Mouse (Mus musculus) CH12.LX (cell line): ENCODE results near the gene Prkab1. TPM values are rescaled to one million over a fixed set of nuclear protein-coding genes. Genes with fewer than 3 reads are reported as not detected.

Source experiments
- DNase-seq: peaks from one replicate; pipeline ENCODE4 v3.0.0-alpha.2; 2013; ENCODE audit errors: extremely low read depth
- H3K27ac ChIP-seq: 2 replicates; pipeline ENCODE4 v1.5.1; 2012; ENCODE audit warnings: low read depth, mild to moderate bottlenecking, control low read depth, moderate library complexity; ENCODE audit not compliant: insufficient read depth
- H3K27me3 ChIP-seq: replicated peaks from 2 replicates; pipeline ENCODE3; 2012; ENCODE audit warnings: inconsistent platforms
- H3K36me3 ChIP-seq, 2 experiments: replicated peaks in 1 of 2; 2 replicates each; pipeline versions ENCODE3 to v1.6.1; 2012; ENCODE audit warnings: inconsistent platforms in 1 of 2, low read length in 1 of 2, mild to moderate bottlenecking in 1 of 2, mixed read lengths in 1 of 2, moderate library complexity in 1 of 2; ENCODE audit not compliant: control insufficient read depth in 1 of 2, insufficient read depth in 1 of 2
- H3K4me1 ChIP-seq, 2 experiments: 2 replicates each; pipeline ENCODE4 v1.6.1; 2012; ENCODE audit warnings: inconsistent platforms in 1 of 2, moderate library complexity in 1 of 2; ENCODE audit not compliant: insufficient read depth in 2 of 2, control insufficient read depth in 1 of 2
- H3K4me2 ChIP-seq: 2 replicates; pipeline ENCODE4 v1.6.1; 2012; ENCODE audit warnings: low read depth, mild to moderate bottlenecking, control low read depth; ENCODE audit not compliant: poor library complexity, insufficient read depth, severe bottlenecking
- H3K4me3 ChIP-seq, 3 experiments: fragments of 150-350 bp in 1 of 3; sonication (generic) in 1 of 3; replicated peaks in 1 of 3; 2 replicates each; pipeline versions ENCODE3 to v1.5.1; 2011 to 2012; ENCODE audit warnings: low read depth in 2 of 3, low read length in 2 of 3, mild to moderate bottlenecking in 2 of 3, moderate library complexity in 2 of 3, control low read depth in 1 of 3, improper control_type of control experiment in 1 of 3, inconsistent platforms in 1 of 3, mixed read lengths in 1 of 3; ENCODE audit not compliant: poor library complexity in 1 of 3
- H3K79me2 ChIP-seq: replicated peaks from 2 replicates; pipeline ENCODE4 v1.6.1; 2012; ENCODE audit warnings: mild to moderate bottlenecking, moderate library complexity; ENCODE audit not compliant: control insufficient read depth, poor library complexity, insufficient read depth, severe bottlenecking; ENCODE audit errors: extremely low read depth
- H3K9ac ChIP-seq: 2 replicates; pipeline ENCODE4 v1.6.1; 2012; ENCODE audit warnings: low read depth, mild to moderate bottlenecking, control low read depth, moderate library complexity; ENCODE audit not compliant: insufficient read depth
- H3K9me3 ChIP-seq: replicated peaks from 2 replicates; pipeline ENCODE3; 2012; ENCODE audit warnings: low read length, inconsistent platforms, mixed read lengths
- BHLHE40 ChIP-seq: IDR thresholded peaks from 2 replicates; pipeline ENCODE4 v1.6.1; 2011; ENCODE audit warnings: mild to moderate bottlenecking, low read depth, low read length, improper control_type of control experiment
- CTCF ChIP-seq, 2 experiments: IDR thresholded peaks in 1 of 2; conservative IDR thresholded peaks in 1 of 2; 2 replicates each; pipeline ENCODE4 v1.5.1; 2011 to 2012; ENCODE audit warnings: low read depth in 2 of 2, low read length in 2 of 2, improper control_type of control experiment in 1 of 2, inconsistent platforms in 1 of 2, mild to moderate bottlenecking in 1 of 2, moderate library complexity in 1 of 2
- ELF1 ChIP-seq: IDR thresholded peaks from 2 replicates; pipeline ENCODE4 v1.6.1; 2014; ENCODE audit warnings: low read depth, mild to moderate bottlenecking, inconsistent platforms, low read length, improper control_type of control experiment
- HCFC1 ChIP-seq: IDR thresholded peaks from 2 replicates; pipeline ENCODE4 v1.6.1; 2012; ENCODE audit warnings: low read depth, mild to moderate bottlenecking, inconsistent platforms, low read length, improper control_type of control experiment
- JUN ChIP-seq: IDR thresholded peaks from 2 replicates; pipeline ENCODE4 v1.6.1; 2011; ENCODE audit warnings: low read depth, mild to moderate bottlenecking, low read length, improper control_type of control experiment, moderate library complexity; ENCODE audit not compliant: insufficient read depth
- MXI1 ChIP-seq: IDR thresholded peaks from 2 replicates; pipeline ENCODE4 v1.6.1; 2011; ENCODE audit warnings: mild to moderate bottlenecking, low read depth, low read length, improper control_type of control experiment
- MYC ChIP-seq: IDR thresholded peaks from 2 replicates; pipeline ENCODE4 v1.6.1; 2011; ENCODE audit warnings: low read depth, mild to moderate bottlenecking, improper control_type of control experiment, low read length
- NELFE ChIP-seq: IDR thresholded peaks from 2 replicates; pipeline ENCODE4 v1.6.1; 2011; ENCODE audit warnings: low read depth, low read length, improper control_type of control experiment
- NRF1 ChIP-seq: IDR thresholded peaks from 2 replicates; pipeline ENCODE4 v1.6.1; 2014; ENCODE audit warnings: low read depth, mild to moderate bottlenecking, inconsistent platforms, low read length, improper control_type of control experiment, moderate library complexity
- POLR2AphosphoS2 ChIP-seq: IDR thresholded peaks from 2 replicates; pipeline ENCODE4 v1.6.1; 2011; ENCODE audit warnings: low read depth, low read length, improper control_type of control experiment
- RAD21 ChIP-seq: IDR thresholded peaks from 2 replicates; pipeline ENCODE4 v1.6.1; 2011; ENCODE audit warnings: low read depth, mild to moderate bottlenecking, low read length, improper control_type of control experiment, moderate library complexity
- SIN3A ChIP-seq: IDR thresholded peaks from 2 replicates; pipeline ENCODE4 v1.6.1; 2012; ENCODE audit warnings: low read length, improper control_type of control experiment, inconsistent platforms
- TBP ChIP-seq: conservative IDR thresholded peaks from 2 replicates; pipeline ENCODE4 v1.6.1; 2011; ENCODE audit warnings: low read depth, low read length, improper control_type of control experiment
- TCF12 ChIP-seq: IDR thresholded peaks from 2 replicates; pipeline ENCODE4 v1.6.1; 2014; ENCODE audit warnings: low read depth, mild to moderate bottlenecking, inconsistent platforms, low read length, improper control_type of control experiment
- UBTF ChIP-seq: IDR thresholded peaks from 2 replicates; pipeline ENCODE4 v1.6.1; 2012; ENCODE audit warnings: low read depth, mild to moderate bottlenecking, inconsistent platforms, low read length, improper control_type of control experiment, moderate library complexity
- ZC3H11A ChIP-seq: IDR thresholded peaks from 2 replicates; pipeline ENCODE4 v1.6.1; 2012; ENCODE audit warnings: low read depth, mild to moderate bottlenecking, inconsistent platforms, low read length, improper control_type of control experiment
- ZKSCAN1 ChIP-seq: IDR thresholded peaks from 2 replicates; pipeline ENCODE4 v1.6.1; 2012; ENCODE audit warnings: low read depth, inconsistent platforms, low read length, improper control_type of control experiment, borderline replicate concordance
- ZNF384 ChIP-seq: IDR thresholded peaks from 2 replicates; pipeline ENCODE4 v1.6.1; 2012; ENCODE audit warnings: low read depth, low read length, improper control_type of control experiment, inconsistent platforms
- dilution Hi-C: fragments of 300-500 bp; cut with MboI; formaldehyde crosslinking; loops from 2 replicates; pipeline ENCODE4 v1.14.3; 2020; ENCODE audit warnings: low sequenced_read_pairs; ENCODE audit not compliant: extremely low pct_unique_long_range_greater_than_20kb, extremely low pct_ligation_motif_present
- in situ Hi-C: fragments of 300-500 bp; cut with MboI; formaldehyde crosslinking; loops from 3 replicates; pipeline ENCODE4 v1.14.3; 2019; ENCODE audit warnings: low sequenced_read_pairs, low pct_ligation_motif_present, low pct_unique_long_range_greater_than_20kb, mixed read lengths
- polyA plus RNA-seq: library from polyadenylated mRNA; unstranded; fragments of >175 nt; gene quantifications from 2 replicates; pipeline ENCODE4 v1.2.1, GENCODE M21; 2012; ENCODE audit warnings: low read depth; ENCODE audit not compliant: insufficient read length
- total RNA-seq, 2 experiments: library from RNA; depleted of rRNA; stranded (reverse); fragments of 300-350 nt in 1 of 2; fragments of >200 nt in 1 of 2; gene quantifications; 2 replicates each; pipeline ENCODE4 v1.2.3; 2012 to 2014

The Prkab1 gene
- total and polyA plus RNA-seq, 3 experiments, result 20.1 to 26.8 (median 24.1) TPM

DNA sequence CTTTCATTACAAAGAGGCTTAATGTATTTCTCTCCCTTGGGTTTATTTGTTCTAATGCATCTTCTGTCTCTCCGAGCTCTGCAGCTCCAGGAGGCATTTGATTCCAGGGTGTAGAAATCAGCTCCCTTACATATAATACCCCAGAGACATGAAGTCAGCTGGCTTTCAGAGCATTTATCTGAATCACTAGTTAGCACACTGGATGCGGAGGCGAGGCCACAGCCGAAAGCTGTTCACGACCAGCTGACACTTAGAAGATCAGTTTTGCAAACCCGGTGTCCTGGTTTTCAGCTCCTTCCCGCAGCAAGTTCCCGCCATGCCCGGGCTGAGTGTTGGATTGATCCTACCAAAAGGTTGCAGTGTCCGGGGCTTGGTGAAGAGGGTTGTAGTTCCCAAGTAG, 20.0 kb downstream of the Prkab1 start:
- Histone ChIP-seq H3K79me2 (no peaks in the 10 kb centered on the region), H3K4me2 (no peak overlapping the region), H3K27me3 (no peaks in the 10 kb centered on the region), H3K27ac (no peak overlapping the region), H3K9me3 (no peaks in the 10 kb centered on the region), H3K9ac (no peak overlapping the region), H3K4me3 (no peak overlapping the region), H3K4me1 (peaks cover 2 to 5% of the 10 kb centered on the region in 2 experiments; a peak in 3 of 4 replicates), H3K36me3 (peaks cover 28 to 73% of the 10 kb centered on the region in 2 experiments)
- TF ChIP-seq ELF1 (no peak), RAD21 (no peak), TCF12 (no peak), JUN (no peak), BHLHE40 (no peak), ZNF384 (no peak), HCFC1 (no peak)
- in situ Hi-C loops (no loop called here), dilution Hi-C loops (no loop called here)
- DNase-seq, result no peak

DNA sequence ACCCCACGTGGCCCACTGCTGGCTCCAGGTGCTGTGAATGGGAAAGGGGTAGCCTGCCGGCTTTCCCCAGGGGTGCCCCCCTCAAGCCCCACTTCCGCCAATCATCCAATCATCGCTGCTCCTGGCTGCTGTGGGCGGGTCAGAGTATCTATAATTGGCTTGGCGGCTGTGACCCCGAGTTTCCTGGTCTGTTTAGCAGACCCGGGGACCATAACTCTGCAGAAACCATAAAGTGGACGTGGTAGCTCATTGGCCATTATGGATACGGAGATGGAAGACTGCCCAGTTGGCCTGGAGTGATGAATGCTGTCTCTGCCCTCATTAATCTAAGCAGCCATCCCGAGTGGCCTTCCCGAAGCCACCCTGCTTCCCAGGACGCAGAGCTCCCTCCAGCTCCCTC, 20.5 kb downstream of the Prkab1 start:
- TF ChIP-seq TCF12 (no peak), UBTF (no peak), ZNF384 (no peak), POLR2AphosphoS2 (no peak), MXI1 (no peak), TBP (no peak), ZC3H11A (no peak), SIN3A (no peak), ZKSCAN1 (no peak), NRF1 (no peak), NELFE (no peak), CTCF (conservative IDR thresholded peaks at IDR 0.05 in 1 of 2, IDR thresholded peaks at IDR 0.05 in 1 of 2; ENCODE audit: low read depth in 2 of 2, low read length in 2 of 2) (no peak), MYC (no peak), BHLHE40 (no peak)
- TF ChIP-seq, all 38 proteins: peak for 0
- Histone ChIP-seq H3K9me3 (no peaks in the 10 kb centered on the region), H3K4me1 (peaks cover 0 to under 1% of the 10 kb centered on the region in 2 experiments; a peak in 1 of 4 replicates), H3K79me2 (no peaks in the 10 kb centered on the region), H3K4me2 (no peak overlapping the region), H3K36me3 (peaks cover 30 to 77% of the 10 kb centered on the region in 2 experiments), H3K27ac (no peak overlapping the region), H3K9ac (no peak overlapping the region), H3K27me3 (no peaks in the 10 kb centered on the region), H3K4me3 (no peak overlapping the region)
- dilution Hi-C loops (no loop called here), in situ Hi-C loops (no loop called here)
- no peak for DNase-seq
